Mouse (Mus musculus) urinary bladder, postnatal 25 days (tissue): ENCODE data around the gene Mt1.
A peak's percentile ranks its signal among the peaks of the same experiment; 100 is the strongest.

Experiments used
- DNase-seq: peaks from one replicate; pipeline ENCODE4 v3.0.0; 2022; ENCODE audit warnings: low spot score

The Mt1 gene

GRCm38 (mm10) chr8:94205736-94206135 lies 26.9 kb downstream of the Mt1 start:
- DNase-seq, result peak; percentile 56

- DNase-seq, result no peak
Measured at GRCm38 (mm10) chr8:94206256-94206655, 27.4 kb downstream of the Mt1 start.

GRCm38 (mm10) chr8:94207491-94207890 lies 28.6 kb downstream of the Mt1 start:
- DNase-seq, result no peak

GRCm38 (mm10) chr8:94209639-94210038 lies 30.8 kb downstream of the Mt1 start:
- no peak for DNase-seq

- no peak for DNase-seq
Measured at GRCm38 (mm10) chr8:94210225-94210624, 31.3 kb downstream of the Mt1 start.

GRCm38 (mm10) chr8:94213819-94214218 lies 34.9 kb downstream of the Mt1 start:
- no peak for DNase-seq

- peak; percentile 93 for DNase-seq
Measured at GRCm38 (mm10) chr8:94214252-94215173, 35.6 kb downstream of the Mt1 start, which contains the start of gene Nup93. Gene Nup93 (plus strand): TSS chr8:94214564.

GRCm38 (mm10) chr8:94227381-94227939 lies 48.6 kb downstream of the Mt1 start:
- DNase-seq, result no peak
